Mouse (Mus musculus) megakaryocyte, adult 5-6 weeks (primary cell): ENCODE results near the gene Lmo3. TPM values are rescaled to one million over a fixed set of nuclear protein-coding genes. Genes with fewer than 3 reads are reported as not detected.

ENCODE experiments used
- ATAC-seq: 2 replicates; pipeline ENCODE4 v1.8.0; 2016; ENCODE audit warnings: mild to moderate bottlenecking, inconsistent platforms; ENCODE audit not compliant: poor library complexity, severe bottlenecking
- total RNA-seq, 2 experiments: library from RNA; stranded (forward) in 1 of 2; stranded (reverse) in 1 of 2; fragments of 153-499, 151-499 nt in 1 of 2; fragments of 221-1000, 200-1000 nt in 1 of 2; gene quantifications; 2 replicates each; pipeline versions ENCODE4 v1.2.3 to v1.2.4; 2015 to 2017

The Lmo3 gene
- total RNA-seq, 2 experiments from 2014 or later = not detected

DNA sequence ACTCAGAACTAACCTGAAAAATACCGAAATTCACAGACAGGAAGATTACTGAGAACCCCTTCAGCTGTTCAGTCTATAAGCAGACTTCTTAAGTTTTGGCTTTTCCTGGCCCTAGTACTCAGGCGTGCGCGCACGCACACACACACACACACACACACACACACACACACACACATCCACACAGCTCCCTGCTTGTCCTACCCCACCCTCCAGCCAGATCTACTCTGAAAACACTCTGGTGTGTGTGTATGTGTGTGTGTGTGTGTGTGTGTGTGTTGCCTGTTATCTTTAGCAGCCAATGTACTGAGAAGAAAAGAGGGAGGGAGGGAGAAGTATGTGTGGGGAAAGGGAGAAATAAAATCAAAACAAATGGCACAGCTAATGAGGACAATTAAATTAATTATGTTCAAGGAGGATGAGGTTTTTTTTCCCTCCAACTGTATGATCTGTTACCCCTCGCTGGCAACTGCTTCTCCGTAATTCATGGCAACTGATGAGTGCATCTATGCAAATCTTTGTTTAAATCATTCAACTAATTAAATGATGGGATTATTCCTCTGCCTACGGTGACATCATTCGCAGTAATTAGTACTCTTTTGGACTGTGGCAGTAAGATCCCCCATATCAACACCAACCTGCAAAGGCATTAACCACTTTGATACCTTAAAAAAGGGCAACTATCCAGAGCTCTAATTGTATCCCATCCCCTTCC lies 157.1 kb downstream of the Lmo3 start:
- ATAC-seq = no peak

DNA sequence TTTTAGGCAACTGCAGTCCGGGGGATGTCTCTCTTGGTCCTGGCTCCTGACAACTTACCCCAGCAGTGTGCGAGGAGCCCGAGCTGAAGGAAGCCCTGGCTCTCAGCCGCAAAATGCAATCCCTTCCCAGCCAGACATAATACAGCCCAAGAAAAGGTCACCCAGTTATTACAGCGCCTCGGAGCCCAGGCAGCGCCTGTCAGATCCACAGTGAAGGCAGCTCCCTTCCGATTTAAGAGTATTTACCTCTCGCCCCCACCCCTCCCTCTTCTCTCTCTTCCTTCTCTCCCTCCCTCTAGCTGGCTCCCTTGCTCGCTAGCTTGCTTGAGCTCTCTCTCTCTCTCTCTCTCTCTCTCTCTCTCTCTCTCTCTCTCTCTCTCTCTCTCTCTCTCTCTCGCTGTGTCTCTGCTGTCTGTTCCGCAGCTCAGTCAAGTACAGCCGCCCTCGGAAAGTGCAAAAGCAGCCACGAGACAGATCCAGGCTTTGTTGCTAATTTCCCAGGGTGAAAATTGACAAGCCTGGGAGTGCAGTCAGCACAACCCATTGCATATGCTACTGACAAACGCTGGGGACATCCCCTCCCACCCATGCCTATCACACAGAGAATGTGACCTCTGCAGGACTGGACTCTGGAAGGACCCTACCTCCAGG lies 159.0 kb downstream of the Lmo3 start:
- no peak for ATAC-seq

DNA sequence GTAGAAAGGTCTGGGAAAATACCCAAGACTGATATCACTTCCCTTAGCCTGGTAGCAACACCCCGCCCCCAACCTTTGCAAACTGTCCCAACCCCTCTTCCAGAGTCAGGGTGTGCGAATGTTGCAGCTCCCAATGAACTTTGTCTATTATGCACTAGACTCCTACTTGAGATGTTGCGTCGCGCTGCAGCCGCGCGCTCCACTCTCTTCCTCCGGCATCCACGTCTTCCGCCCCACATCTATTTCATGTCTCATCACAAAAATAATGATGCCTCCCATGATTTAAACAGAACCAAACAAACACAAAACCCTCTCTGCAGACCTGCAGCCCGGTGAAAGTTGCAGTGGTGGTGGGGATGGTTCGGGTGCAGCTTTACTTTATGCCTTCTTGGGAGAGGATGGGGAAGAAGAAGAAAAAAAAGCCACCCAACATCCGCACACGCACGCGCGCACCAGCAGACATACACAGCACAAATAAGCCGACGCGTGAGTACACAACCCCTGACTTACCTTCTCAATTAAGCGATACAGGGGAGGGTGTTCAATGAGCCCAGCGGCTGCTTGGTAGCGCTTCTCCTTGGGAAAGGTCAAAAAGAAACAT lies 159.7 kb downstream of the Lmo3 start:
- no peak for ATAC-seq

DNA sequence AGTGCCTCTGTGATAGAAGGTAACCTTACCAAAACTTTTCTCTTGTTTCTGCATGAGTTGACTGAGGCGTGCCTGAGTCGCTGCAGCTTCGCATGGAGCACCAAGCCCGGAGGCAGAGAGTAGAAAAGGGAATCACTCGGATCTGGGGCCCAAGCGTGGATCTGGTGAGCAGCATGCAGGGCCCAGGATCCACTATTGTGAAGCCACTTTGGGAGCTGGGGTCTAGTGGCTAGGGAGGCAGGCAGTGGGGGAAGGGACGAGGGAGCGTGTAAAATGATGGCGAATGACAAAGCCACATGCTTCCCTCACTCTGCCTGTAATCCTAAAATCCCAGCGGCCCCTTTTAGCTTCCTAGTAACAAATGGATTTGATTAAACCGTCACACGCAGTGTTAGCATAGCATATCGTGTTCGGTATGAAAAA lies 160.6 kb downstream of the Lmo3 start:
- ATAC-seq = no peak

DNA sequence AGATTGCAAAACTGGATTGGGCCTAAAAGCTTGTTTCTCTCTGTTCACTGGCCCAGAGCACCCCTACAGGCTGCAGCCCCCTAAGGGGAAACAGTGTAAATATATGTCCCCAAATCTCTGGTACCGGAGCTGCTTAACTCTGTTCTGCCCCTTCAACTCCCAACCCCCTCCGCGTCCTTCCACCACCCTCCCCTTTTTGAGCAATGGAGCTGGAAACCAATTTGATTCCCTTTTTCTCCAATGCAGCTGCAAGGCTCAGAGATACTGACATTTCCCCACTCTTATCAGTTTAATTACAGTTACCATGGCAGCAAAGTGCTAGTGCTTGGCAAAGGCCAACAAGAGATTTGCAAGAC lies 161.3 kb downstream of the Lmo3 start:
- no peak for ATAC-seq

DNA sequence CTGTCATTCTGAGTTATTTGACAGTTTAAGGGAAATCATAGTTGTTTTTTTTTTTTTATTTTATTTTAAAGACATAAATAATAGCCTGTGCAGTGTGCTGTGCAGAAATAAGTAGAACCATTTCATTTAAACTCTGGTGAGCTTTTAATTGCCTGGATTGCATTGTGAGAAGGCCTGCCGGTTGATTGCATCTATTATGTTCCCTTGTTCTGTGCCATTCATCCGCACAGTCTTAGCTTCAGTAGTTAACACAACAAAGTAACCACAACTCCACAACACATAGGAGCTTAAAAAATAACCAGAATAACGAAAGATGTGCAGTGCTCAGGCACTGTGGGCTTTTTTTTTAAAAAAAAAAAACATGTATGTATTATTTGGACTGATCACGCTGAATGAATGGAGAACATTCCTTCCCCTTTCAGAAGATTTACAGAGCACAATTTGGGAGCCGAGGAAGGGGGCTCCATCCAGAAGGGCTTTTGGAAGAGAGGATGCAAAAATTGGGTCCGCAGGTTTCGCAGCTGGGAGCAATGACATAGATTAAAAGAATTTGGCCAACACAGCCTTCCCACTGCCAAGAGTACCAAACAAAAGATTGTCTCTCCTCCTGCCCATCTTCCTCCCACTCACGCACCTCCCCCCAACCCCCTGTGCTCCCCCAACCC lies 161.8 kb downstream of the Lmo3 start:
- ATAC-seq = no peak

DNA sequence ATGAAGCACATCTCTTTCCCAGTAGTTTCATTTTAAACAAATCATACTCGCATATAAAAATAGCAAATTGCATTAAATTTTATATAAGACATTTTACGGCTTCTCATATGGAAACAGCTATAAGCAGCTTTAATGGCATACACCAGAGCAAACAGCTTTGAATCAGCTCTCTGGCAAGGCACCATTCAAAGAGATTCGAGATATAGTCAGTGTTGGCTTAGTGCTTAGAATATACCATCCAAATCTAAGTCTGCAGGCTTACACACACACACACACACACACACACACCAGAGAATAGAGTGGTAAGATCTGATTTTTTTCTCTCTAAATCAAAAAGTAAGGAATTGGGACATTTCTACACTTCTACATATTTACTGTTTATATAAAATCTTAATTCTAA lies 169.7 kb downstream of the Lmo3 start:
- no peak for ATAC-seq

DNA sequence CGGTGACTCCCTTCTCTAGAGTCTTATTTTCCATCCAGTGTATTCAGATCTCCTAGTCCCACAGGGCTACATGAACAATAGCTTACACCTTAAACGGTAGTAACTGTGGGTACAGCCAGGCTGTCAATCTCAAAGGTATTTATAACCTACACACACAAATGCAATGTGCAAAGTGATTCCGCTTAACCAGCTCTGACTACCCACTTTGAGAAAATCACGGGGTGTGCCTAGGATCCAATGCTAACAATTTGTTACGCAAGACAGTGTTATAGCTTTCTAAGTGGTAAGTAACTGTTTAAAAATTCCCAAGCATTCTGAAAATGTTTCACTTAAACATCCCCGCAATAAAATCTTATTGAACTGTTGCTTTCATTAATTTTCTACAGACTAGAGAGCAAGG lies 179.7 kb downstream of the Lmo3 start:
- ATAC-seq = no peak

DNA sequence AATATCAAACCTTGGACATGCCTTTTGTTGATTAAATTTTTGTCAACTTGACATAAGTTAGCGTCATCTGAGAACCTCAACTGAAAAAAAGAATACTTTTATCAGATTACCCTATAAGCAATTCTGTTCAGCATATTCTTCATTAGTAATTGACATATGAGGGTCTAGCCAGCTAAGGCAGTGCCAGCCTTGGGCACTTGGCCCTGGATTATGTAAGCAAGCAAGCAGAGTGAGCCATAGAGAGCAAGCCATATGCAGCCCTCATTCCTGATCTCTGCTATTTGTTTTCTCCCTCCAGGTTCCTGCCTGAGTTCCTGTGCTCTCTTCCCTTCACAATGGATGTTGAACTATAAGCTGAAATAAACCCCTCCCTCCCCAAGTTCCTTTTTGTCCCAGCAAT lies 182.9 kb downstream of the Lmo3 start:
- no peak for ATAC-seq

DNA sequence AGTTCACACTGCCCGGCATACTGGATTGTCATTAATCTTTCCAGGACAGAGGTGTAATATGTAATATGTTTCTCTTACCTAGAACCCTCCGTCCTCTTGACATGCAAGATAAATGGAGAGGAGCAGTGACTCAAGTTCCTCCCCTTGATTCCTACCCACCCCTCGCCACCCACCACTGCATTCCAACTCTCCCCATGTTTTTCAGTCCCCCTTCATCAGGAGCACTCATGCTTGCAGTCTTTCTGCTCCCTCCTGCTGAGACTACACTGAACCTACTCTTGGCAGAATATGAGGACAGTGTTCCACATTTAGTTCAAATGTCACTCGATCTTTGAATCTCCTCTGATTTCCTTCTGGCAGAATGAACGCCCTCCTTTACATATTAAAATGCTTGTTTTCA lies 190.7 kb downstream of the Lmo3 start:
- ATAC-seq = no peak

DNA sequence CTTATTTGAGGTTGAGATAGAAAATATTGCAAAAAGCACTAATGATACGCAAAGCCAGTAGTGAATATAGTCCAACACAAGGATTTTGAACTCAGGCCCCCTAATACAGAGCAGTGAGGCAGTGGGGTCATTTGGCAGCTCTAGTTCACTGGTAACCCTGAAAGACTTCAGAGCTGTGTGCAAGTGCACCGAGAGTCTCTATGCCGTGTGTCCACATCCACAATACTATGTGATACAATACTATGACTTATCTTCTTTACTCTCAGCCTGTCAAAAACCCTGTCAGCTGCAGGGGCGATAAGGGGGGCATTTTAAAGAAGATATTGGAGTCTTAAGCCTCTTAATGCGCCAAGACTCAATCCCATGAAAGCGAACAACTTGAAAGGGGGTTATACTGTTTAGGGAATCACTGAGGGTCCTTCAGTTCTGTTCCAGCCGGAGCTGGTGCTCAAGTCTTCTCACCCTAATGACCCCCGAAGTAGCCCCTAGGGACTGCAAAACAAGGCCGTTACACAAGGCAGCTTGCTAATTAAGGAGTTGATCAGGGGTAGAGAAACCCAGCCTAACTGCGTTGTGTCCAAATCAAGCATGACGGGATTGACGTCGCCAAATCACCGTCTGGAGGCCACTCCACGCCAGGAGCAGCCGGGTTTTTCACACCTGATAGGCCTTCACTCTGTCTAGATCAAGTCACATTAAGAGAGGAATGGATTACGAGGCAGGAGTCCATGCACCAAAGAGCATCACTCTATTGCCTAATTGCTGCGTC lies 193.4 kb downstream of the Lmo3 start:
- ATAC-seq = no peak

DNA sequence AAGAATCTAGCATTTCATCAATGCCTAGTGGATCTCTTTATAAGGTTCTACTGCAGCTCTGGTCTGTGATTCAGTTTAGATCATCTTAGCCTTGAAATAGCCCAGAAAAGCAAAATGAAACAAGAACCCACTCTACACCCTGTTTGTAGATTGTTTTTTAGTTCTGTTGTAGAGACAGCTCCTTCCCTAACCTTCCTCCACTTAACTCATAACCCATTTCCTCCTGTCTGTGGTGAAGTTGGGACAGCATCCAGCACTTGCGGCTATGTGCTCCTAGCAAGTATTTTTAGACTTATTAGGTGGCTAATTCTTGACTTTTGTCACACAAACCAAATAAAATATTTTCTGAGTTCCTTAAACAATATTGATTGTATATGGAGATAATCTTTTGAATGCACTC lies 198.6 kb downstream of the Lmo3 start:
- no peak for ATAC-seq

DNA sequence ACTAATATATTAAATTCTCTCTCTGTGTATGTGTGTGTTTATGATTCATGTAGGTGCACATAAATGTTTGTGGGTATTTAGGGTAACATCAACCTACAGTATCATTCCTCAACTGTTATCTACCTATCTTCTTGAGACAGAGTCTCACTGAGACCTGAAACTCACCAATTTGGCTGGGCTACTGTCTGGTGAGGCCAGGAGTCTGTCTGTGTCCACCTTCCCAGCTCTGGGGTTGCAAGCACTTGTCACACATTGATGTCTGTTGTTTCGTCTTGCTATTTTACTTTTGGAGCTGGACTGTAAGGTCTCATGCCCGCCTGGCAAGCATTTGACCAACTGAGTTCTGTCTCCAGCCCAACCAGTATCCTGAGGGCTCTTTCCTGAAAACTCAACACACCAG lies 210.6 kb downstream of the Lmo3 start:
- no peak for ATAC-seq

DNA sequence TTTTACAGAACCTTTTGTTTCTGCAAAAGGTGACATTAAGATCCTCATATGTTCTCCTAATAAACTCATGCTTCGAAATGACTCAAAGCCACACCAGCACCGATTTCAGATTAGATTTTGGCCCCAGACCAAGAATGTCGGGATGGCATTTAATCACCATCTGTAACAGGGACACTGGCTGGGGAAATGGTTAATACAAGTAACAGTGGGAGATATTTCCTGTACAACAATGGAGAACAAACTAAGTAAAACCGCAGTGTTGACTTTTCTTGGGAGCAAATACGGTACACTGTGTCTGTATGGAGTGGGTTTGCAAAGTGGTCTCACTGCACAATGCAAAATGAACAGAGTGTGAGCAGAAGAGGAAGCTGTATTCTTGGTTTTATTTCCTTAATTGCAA lies 217.7 kb downstream of the Lmo3 start:
- ATAC-seq = no peak

DNA sequence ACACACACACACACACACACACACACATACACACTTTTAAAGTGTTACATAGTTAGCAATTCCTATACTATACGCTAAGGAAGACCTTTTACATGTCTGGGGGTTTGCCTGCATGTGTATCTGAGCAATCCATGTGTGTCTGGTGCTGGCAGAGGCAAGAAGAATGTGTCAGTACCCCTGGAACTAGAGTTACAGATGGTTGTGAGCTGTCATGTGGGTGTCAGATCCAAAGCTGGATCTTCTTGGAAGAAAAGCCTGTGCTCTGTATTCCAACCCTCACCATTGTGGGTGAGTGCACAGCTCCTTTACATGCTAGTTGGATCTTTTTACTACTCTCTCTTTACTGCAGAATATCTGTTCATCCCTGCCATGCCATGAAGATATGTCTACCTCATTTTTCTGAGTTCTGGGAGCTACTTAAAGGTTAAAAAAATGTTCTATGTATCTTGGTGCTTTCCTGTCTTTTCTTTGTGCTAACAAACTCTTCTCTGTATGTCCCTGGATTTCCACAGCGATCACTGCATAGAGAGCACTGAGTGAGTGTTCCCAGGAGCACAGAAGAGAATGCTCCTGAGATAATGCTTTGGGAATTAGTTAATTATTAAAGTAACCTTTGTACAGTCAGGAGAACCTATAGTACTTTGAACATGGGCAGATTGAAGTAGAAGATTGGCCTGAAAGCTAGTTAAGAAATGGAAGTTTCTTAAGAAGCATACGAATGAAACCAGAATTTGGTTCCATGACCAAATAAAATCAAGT lies 231.0 kb downstream of the Lmo3 start:
- ATAC-seq = no peak

DNA sequence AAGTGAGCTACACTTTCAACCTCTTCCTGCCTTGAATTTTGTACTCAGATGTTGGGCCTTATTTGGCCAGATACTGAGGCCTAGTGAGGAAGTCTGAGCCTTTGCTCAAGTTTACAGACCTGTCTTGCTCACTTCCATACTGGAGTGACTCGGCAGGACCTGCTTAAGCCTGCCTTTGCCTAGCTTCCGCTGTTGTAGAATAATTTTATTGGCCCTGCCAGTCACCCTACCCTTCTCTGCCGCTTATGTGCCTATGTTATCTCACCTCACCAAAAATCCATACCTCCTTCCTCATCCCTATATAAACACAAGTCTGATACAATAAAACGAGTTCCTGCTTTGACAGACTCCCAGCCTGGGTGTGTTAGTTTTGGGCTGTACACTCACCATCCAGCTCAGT lies 235.2 kb downstream of the Lmo3 start:
- ATAC-seq = no peak

DNA sequence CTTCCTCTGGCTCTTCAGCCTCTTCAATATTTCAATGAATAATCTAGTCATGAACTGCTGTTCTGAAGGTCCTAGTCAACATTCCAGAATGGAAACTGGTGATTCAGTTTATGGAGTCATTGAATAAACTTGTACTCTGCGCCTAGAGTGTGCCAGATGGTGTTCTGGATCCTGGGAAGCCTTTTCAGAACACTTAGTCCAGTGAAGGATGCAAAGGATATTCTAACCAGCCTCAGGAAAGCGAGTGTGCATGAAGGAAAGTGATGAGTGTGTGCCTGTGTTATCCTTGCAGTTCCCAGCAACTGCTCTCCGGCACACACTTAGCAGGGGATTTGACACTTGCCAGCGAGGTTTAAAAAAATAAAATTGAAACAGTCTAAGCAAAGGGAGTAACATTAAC lies 245.9 kb downstream of the Lmo3 start:
- ATAC-seq = no peak

DNA sequence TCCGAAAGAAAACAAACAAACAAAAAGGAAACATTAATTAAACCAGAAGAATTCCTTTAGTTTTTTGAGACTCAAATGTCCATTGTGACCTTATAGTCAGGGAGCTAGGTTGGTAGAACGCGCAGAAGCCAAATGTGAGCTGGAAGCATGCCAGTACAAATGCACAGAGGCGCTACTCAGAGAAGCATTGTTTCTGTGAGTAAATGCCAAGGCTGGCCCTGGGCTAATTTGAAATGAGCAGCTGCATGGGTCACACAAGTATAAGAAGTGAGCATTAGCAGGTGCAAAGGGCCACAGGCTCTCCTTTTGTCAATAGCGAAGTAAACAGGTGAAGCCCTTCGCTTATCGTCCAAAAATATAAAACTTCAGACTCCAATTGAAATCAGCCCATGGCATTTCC lies 247.8 kb downstream of the Lmo3 start:
- no peak for ATAC-seq

DNA sequence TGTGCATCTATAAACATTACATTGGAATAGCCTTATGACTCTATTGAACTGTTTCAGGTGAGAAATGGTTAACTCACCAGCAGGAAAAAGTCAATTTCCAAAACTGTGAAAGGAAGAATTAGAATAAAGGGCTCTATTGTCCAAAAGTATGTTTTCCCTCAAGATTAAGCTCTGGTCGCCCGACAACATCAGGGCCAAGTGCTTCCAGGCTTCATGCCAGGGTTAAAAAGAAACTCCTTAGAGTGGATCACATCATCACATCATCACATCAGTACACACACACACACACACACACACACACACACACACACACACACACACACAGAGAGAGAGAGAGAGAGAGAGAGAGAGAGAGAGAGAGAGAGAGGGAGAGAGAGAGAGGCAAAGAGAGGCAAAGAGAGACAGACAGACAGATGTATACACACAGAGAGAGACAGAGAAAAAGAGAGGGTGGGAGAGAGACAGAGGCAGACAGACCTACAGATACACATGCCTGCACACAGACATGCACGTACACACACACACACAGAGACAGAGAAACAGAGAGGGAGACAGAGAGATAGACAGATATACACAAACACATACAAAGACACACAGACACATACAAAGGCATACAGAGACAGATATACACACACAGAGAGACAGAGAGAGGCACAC lies 255.9 kb downstream of the Lmo3 start:
- no peak for ATAC-seq

DNA sequence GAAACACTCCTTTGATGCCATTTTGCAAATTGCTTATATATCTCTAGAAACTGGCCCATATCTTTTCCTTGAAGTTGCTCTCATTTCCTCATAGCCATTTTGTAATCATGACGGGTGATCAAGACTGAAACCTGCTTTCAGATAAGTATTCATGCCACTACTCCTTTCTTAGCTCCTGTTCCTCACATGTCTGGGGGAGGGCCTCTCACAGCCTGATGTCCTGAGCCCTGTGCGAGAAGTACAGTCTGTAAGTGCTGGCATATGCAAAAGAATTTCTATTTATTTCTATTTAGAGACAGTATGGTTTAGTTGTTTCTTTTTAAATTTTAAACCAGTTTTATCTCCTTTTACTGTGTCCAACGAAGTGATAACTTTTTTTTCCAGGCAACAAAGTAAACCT lies 256.6 kb downstream of the Lmo3 start:
- no peak for ATAC-seq
